Mouse (Mus musculus) lung, embryonic 14.5 days (tissue): ENCODE measurements around the gene 1700028P14Rik. TPM values are rescaled to one million over a fixed set of nuclear protein-coding genes. Genes with fewer than 3 reads are reported as not detected.

Experiments
- ATAC-seq: fragments of 200-750 bp; cut with Nextera tagmentation; 2 replicates; pipeline ENCODE4 v1.8.0; 2017; ENCODE audit warnings: mild to moderate bottlenecking, moderate TSS enrichment, moderate library complexity; ENCODE audit not compliant: insufficient read depth
- DNase-seq: peaks from one replicate; pipeline ENCODE4 v3.0.0-alpha.2; 2015
- H3K27ac ChIP-seq: fragments of 300-500 bp; sonication (generic); 2 replicates; pipeline ENCODE4 v1.5.1; 2014; ENCODE audit warnings: low read depth, mild to moderate bottlenecking, moderate library complexity
- H3K27me3 ChIP-seq: fragments of 300-500 bp; sonication (generic); 2 replicates; pipeline ENCODE4 v1.6.1; 2014; ENCODE audit warnings: low read length, control low read depth; ENCODE audit not compliant: insufficient read depth
- H3K36me3 ChIP-seq: fragments of 300-500 bp; sonication (generic); 2 replicates; pipeline ENCODE4 v1.6.1; 2014; ENCODE audit warnings: control low read depth; ENCODE audit not compliant: insufficient read depth
- H3K4me1 ChIP-seq: fragments of 300-500 bp; sonication (generic); 2 replicates; pipeline ENCODE4 v1.6.1; 2014; ENCODE audit warnings: antibody characterized with exemption, control low read depth; ENCODE audit not compliant: insufficient read depth
- H3K4me2 ChIP-seq: fragments of 300-500 bp; sonication (generic); 2 replicates; pipeline ENCODE4 v1.6.1; 2014; ENCODE audit warnings: mild to moderate bottlenecking
- H3K4me3 ChIP-seq: fragments of 300-500 bp; sonication (generic); 2 replicates; pipeline ENCODE4 v1.5.1; 2014; ENCODE audit warnings: low read depth, low read length
- H3K9ac ChIP-seq: fragments of 300-500 bp; sonication (generic); 2 replicates; pipeline ENCODE4 v1.6.1; 2014
- H3K9me3 ChIP-seq: fragments of 300-500 bp; sonication (generic); 2 replicates; pipeline ENCODE4 v1.6.1; 2016; ENCODE audit warnings: low read depth, low read length, control low read depth
- CTCF ChIP-seq: IDR thresholded peaks from 2 replicates; pipeline ENCODE4 v1.5.1; 2016; ENCODE audit warnings: antibody characterized with exemption, low read depth
- WGBS: fragments of 180-500 bp; shearing (Covaris S2); extraction: QIAGEN DNeasy Blood & Tissue Kit; methylation state at CpG from one replicate; pipeline ENCODE4 v1.1.7; 2014; 5-methylcytosine and 5-hydroxymethylcytosine counted together
- polyA plus RNA-seq: library from polyadenylated mRNA; unstranded; fragments of >200 nt; fragmentation: Nextera tagmentation; extraction: Ambion mirVana; gene quantifications from 2 replicates; pipeline ENCODE4 v1.2.1, GENCODE M21; 2014

Gene 1700028P14Rik
- polyA plus RNA-seq, 1 experiment from 2014 or later: not detected

DNA sequence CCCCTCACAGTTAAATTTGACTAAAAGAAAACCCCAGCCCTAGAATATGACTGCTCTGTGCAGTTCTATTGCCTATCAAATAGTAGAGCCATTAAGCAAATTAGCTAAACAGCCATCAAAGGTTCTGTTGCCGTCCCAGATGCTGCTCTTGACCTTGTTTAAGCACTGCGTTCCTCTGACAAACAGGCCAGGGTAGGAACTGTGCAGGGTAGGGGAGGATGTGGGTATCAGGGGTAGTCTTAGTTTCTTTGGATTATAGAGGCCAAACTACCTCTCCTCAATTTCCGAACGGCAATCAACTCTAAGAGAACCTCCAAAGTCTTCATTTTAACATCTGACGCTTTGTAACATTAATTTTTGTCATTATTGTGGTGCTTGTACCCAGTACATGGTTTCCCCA, 542 bp upstream of the 1700028P14Rik start:
- H3K4me2 ChIP-seq: peak overlapping the region; percentile 53; the same call in 1 of the 2 replicates
- WGBS: 88% methylated on average over 5 of the region's 5 CpGs

GRCm38 (mm10) chr19:23647308-23647707, 5.3 kb downstream of the 1700028P14Rik start:
- 90% methylated on average over 7 of the region's 7 CpGs for whole genome bisulfite sequencing
- Histone ChIP-seq H3K9ac (no peak overlapping the region), H3K36me3 (no peaks in the 10 kb centered on the region), H3K4me2 (no peak overlapping the region), H3K4me1 (no peaks in the 10 kb centered on the region), H3K27me3 (no peaks in the 10 kb centered on the region), H3K4me3 (no peak overlapping the region), H3K27ac (no peak overlapping the region), H3K9me3 (no peaks in the 10 kb centered on the region)
- DNase-seq: no peak
- TF ChIP-seq CTCF: no peak
- ATAC-seq: no peak

More for the DNA sequence above, 542 bp upstream of the 1700028P14Rik start:
- ATAC-seq (no peak), DNase-seq (no peak)
- Histone ChIP-seq H3K4me1 (no peaks in the 10 kb centered on the region), H3K27ac (no peak overlapping the region), H3K36me3 (no peaks in the 10 kb centered on the region), H3K27me3 (no peaks in the 10 kb centered on the region), H3K4me3 (no peak overlapping the region), H3K9ac (no peak overlapping the region), H3K9me3 (no peaks in the 10 kb centered on the region)
- TF ChIP-seq CTCF: no peak

GRCm38 (mm10) chr19:23645347-23645746, 7.3 kb downstream of the 1700028P14Rik start:
- Histone ChIP-seq H3K4me3 (no peak overlapping the region), H3K27ac (no peak overlapping the region), H3K9ac (no peak overlapping the region), H3K27me3 (no peaks in the 10 kb centered on the region), H3K4me2 (no peak overlapping the region), H3K36me3 (no peaks in the 10 kb centered on the region), H3K4me1 (no peaks in the 10 kb centered on the region), H3K9me3 (no peaks in the 10 kb centered on the region)
- DNase-seq: no peak
- no peak for ATAC-seq
- 77% methylated on average over 7 of the region's 7 CpGs for WGBS
- TF ChIP-seq CTCF: no peak

GRCm38 (mm10) chr19:23643819-23644218, 8.8 kb downstream of the 1700028P14Rik start:
- ATAC-seq (no peak), DNase-seq (no peak)
- no peaks in the 10 kb centered on the region for H3K9me3 ChIP-seq
- no peaks in the 10 kb centered on the region for H3K36me3 ChIP-seq
- TF ChIP-seq CTCF: no peak
- H3K27ac ChIP-seq: no peak overlapping the region
- H3K9ac ChIP-seq: no peak overlapping the region
- no peaks in the 10 kb centered on the region for H3K27me3 ChIP-seq
- H3K4me1 ChIP-seq: no peaks in the 10 kb centered on the region
- H3K4me2 ChIP-seq: no peak overlapping the region
- no peak overlapping the region for H3K4me3 ChIP-seq
- WGBS: 83% methylated on average over 5 of the region's 5 CpGs

- no peak for ATAC-seq
- Histone ChIP-seq H3K4me1 (no peaks in the 10 kb centered on the region), H3K9me3 (no peaks in the 10 kb centered on the region), H3K4me3 (no peak overlapping the region), H3K27me3 (no peaks in the 10 kb centered on the region), H3K27ac (no peak overlapping the region), H3K4me2 (no peak overlapping the region), H3K36me3 (no peaks in the 10 kb centered on the region), H3K9ac (no peak overlapping the region)
- WGBS: 75% methylated on average over 5 of the region's 5 CpGs
- DNase-seq: no peak
- no peak for TF ChIP-seq CTCF
Observed at GRCm38 (mm10) chr19:23636786-23637185, 15.8 kb downstream of the 1700028P14Rik start.

GRCm38 (mm10) chr19:23631611-23632492, 20.8 kb downstream of the 1700028P14Rik start:
- no peak for DNase-seq
- no peak overlapping the region for H3K4me2 ChIP-seq
- no peaks in the 10 kb centered on the region for H3K27me3 ChIP-seq
- 72% methylated on average over 11 of the region's 11 CpGs for WGBS
- no peak for TF ChIP-seq CTCF
- H3K27ac ChIP-seq: no peak overlapping the region
- H3K36me3 ChIP-seq: no peaks in the 10 kb centered on the region
- H3K9ac ChIP-seq: no peak overlapping the region
- no peaks in the 10 kb centered on the region for H3K4me1 ChIP-seq
- no peak overlapping the region for H3K4me3 ChIP-seq
- ATAC-seq: no peak
- no peaks in the 10 kb centered on the region for H3K9me3 ChIP-seq

DNA sequence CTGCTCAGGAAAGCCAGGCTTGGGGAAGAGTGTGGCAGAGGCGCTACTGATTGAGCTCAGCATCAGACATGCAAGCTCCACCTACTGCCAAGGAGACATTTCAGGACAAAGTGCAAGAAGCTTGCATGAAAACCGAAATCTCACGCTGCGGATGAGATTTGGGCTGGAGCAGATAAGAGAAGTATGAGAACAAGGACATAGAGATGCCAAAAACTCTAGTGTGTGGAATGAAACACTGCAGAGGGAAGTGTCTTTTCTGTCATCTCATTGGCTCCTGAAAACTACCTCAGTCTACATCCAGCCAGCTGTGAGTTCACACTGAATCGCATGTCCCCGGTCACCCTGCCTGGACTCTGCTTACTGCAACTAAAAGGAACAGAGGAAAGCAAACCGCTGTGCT, 38.3 kb downstream of the 1700028P14Rik start:
- ATAC-seq (peak; percentile 31; the same call in 1 of the 2 replicates), DNase-seq (peak; percentile 41)
- no peak overlapping the region for H3K4me2 ChIP-seq

More for the DNA sequence above, 38.3 kb downstream of the 1700028P14Rik start:
- no peak overlapping the region for H3K4me3 ChIP-seq
- H3K27me3 ChIP-seq: no peaks in the 10 kb centered on the region
- H3K36me3 ChIP-seq: no peaks in the 10 kb centered on the region
- 65% methylated on average over 7 of the region's 7 CpGs for whole genome bisulfite sequencing
- H3K9me3 ChIP-seq: no peaks in the 10 kb centered on the region
- no peak overlapping the region for H3K27ac ChIP-seq
- no peaks in the 10 kb centered on the region for H3K4me1 ChIP-seq
- no peak for TF ChIP-seq CTCF
- H3K9ac ChIP-seq: no peak overlapping the region
